Mouse (Mus musculus): ENCODE results near the gene Ambn.
"Not testable (repeated sequence)": the region's sequence is repeated elsewhere in the genome, so short reads cannot be mapped to it uniquely, and the experiment has no call there.

The Ambn gene

GRCm38 (mm10) chr5:88455691-88456090 lies at the start of gene Ambn:
Ambn (plus strand) TSS chr5:88455991.
- DNase-seq (ENCODE audit: low read depth): no peak

GRCm38 (mm10) chr5:88420319-88421065 lies 35.3 kb upstream of the Ambn start:
- DNase-seq (ENCODE audit: low read depth): no peak

DNA sequence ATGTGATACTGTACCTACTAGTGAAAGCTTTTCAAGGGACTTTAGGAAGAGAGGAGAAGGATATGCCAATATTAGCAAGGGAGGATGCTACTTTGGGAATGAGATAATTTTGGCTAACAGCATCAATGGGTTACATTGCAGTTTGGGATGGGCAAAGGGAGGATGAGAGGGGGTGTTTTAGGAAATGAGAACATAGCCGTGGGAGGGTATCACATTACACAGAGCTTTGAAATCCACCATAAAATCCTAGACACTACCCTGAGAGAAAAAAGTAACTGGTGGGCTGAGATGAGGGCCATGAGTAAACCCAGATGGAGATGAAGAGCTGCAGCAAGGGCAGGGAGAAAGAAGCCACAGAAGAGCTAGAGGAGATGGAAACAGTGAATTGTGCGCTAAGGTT lies 30.9 kb upstream of the Ambn start:
- DNase-seq (ENCODE audit: low read depth): not testable (repeated sequence)

- no peak for DNase-seq (ENCODE audit: low read depth)
Observed at GRCm38 (mm10) chr5:88426753-88427152, 29.0 kb upstream of the Ambn start.

DNA sequence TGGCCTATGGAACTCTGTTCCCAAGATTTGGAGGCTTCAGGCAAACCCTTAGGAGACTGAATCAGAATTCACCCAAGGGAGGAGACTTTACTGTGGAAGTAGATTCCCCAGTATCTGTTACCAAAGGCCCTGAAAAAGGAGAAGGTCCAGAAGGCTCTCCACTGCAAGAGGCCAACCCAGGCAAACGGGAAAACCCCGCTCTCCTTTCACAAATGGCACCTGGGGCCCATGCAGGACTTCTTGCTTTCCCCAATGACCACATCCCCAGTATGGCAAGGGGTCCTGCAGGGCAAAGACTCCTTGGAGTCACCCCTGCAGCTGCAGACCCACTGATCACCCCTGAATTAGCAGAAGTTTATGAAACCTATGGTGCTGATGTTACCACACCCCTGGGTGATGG lies 11.7 kb downstream of the Ambn start:
- DNase-seq (ENCODE audit: low read depth): no peak

DNA sequence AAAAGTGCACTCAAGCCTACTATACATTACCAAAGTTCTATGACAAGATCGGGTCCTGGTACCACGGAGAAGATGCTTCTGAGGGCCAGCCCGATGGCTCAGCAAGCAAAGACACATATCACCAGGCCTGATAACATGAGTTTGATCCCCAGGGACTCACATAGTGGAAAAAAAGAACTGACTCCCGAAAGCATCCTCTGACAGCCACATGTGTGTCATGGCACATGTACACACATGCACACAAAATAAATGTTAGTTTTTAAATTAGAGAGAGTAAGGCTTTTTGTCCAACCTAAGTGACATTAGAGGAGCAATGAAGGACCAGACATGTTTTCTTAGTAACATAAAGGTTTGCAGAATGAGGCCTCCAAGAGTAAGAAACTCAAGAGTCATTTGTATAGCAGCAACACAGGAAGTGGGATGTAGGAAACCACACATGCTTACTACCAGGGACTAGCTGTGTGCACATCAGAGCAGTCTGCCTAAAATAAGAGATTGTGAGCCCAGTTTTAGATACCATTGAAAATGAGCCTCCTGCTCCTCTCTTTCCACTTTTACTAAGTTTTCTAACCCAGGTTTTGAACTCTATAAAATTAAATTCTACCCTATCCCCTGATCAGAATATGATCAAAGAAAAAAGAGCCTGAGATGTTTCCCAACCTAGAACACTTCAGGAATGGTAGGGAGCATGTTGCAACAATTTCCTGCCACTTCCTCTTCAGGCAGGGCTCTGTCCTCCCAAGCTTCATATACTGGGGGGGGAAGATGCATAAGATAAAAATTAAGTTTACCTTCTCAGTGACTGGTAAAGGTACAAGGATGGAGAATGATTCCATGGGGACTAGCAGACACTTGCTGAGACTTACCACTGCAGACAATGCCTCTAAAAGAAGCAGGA lies 13.3 kb downstream of the Ambn start:
- DNase-seq (ENCODE audit: low read depth): no peak

GRCm38 (mm10) chr5:88487675-88488074 lies 31.9 kb downstream of the Ambn start, which contains the start of gene Enam:
Enam (plus strand) TSS chr5:88487975.
- DNase-seq (ENCODE audit: low read depth): no peak

GRCm38 (mm10) chr5:88489004-88489403 lies 33.2 kb downstream of the Ambn start:
- no peak for DNase-seq (ENCODE audit: low read depth)

DNA sequence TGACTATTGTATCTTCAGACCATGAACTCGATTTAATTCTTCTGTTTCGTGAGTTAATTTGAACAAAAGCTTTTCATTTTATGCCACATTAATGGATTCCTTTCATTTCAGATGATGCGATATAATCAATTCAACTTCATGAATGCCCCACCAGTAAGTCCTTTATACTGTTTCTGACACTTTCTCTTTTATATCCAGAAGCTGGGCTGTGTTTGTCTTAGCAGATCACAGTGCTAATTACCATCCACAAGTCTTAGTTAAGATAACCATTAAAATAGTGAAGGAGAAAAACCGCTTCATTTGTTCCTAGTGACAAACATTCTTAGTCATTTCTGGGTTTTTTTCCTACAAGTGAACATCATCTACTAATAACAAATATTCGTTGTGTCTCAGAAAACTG lies 35.3 kb downstream of the Ambn start:
- no peak for DNase-seq (ENCODE audit: low read depth)

DNA sequence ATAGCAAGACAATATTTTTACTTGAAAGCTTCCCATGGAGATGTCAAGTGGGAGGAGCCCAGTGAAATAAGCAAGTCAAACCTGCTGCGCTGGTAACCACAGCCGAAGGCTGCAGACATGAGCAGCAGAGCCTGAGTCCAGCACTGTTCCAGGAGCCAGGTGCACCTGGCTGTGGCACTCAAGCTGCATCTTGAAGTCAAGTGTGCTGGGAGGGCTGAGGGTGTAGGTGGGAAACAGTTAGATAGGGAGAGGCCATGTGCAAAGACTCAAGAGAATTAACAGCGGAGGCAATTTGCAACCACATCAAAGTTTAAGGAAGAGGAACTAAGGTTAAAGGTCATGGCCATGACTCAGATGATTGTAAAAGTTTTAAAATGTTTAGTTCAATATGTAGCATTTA lies 44.0 kb downstream of the Ambn start:
- DNase-seq (ENCODE audit: low read depth): no peak

- no peak for DNase-seq (ENCODE audit: low read depth)
Observed at GRCm38 (mm10) chr5:88508555-88508954, 52.8 kb downstream of the Ambn start.

DNA sequence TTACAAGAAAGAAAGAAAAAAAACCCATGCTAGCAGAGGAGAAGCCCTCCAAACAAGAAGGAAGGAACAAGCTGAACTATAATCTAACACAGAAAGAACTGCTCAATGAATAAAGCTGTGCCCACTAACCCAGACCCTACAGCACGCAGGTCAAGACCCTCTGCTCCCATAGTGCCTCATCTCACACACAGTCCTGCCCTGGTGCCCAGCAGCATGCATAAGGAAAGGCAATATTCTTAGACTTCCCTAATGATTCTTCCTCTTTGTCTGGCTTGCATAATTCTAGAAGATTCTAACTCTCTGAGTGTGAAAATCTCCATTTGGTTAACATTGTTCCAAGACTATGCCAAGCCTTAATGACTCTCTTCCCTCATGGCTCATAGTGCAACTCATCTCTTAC lies 53.2 kb downstream of the Ambn start:
- no peak for DNase-seq (ENCODE audit: low read depth)
